Mouse (Mus musculus) lung, postnatal 0 days (tissue): ENCODE measurements around the gene Tdrd9.

ENCODE experiments used
- CTCF ChIP-seq: IDR thresholded peaks from 2 replicates; pipeline ENCODE4 v1.5.1; 2016; ENCODE audit warnings: antibody characterized with exemption, mild to moderate bottlenecking
- EP300 ChIP-seq: IDR thresholded peaks from 2 replicates; pipeline ENCODE4 v1.6.1; 2016; ENCODE audit warnings: antibody characterized with exemption, mild to moderate bottlenecking, control low read depth

DNA sequence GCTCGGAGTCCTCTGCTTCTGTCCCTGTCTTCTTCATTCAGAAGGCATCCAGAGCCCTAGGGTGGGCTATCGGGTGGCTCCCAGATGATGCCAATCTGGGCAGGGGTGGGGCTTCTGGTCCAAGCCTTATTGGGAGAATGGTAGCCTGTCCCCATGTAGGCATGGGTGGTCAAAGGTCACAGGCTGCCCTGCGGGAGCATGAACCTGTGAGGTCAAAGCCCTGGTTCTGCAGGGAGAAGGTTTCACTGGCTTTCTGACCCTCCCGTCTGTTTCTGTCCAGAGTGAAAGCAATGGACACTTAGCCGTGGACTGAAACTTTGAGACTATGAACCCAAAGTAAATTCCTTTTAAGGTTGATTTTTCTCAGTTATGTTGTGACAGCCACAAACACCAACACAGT is 15.2 kb upstream of the Tdrd9 start:
- no peak for TF ChIP-seq CTCF
- no peak for TF ChIP-seq EP300
